Comparison of ENCODE assay signal across 12 mouse cellular contexts in the genomic region with DNA sequence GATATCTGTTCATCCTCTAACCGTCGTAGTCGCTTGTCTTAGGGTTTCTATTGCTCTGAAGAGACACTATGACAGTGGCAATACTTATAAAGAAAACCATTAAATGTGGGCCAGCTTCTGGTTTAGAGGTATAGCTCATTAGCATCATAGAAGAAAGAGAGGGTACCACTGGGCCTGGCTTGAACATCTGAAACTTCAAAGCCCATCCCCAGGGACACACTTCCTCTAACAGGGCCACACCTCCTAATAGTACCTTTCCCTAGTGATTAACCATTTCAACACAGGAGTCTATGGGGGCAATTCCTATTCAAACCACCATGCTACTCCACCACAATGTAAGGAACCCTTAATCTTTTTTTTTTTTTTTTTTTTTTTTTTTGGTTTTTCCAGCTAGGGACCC.
"Had no signal": no experiment of that assay in that cellular context is flagged by ENCODE, and none has a peak within 500 bp of the region (broad histone marks: within the 10 kb centered on the region; RNA-seq: fewer than 3 reads in every experiment).

No protein-coding gene starts in this region.

- H3K27ac ChIP-seq: midbrain, embryonic 13.5 days; midbrain, embryonic 15.5 days; neural tube, embryonic 12.5 days had no signal

- ATAC-seq: midbrain, embryonic 13.5 days; midbrain, embryonic 15.5 days had no signal

- H3K36me3 ChIP-seq: midbrain, embryonic 13.5 days; midbrain, embryonic 15.5 days; neural tube, embryonic 12.5 days had no signal

- H3K9ac ChIP-seq: lung, embryonic 14.5 days; midbrain, embryonic 13.5 days; midbrain, embryonic 15.5 days; neural tube, embryonic 12.5 days had no signal

- H3K27me3 ChIP-seq: midbrain, embryonic 13.5 days; midbrain, embryonic 15.5 days; neural tube, embryonic 12.5 days had no signal

- H3K4me3 ChIP-seq: midbrain, embryonic 13.5 days; midbrain, embryonic 15.5 days; neural tube, embryonic 12.5 days had no signal

- DNase-seq: lung, adult 18-20 months; lung, embryonic 14.5 days; lung, postnatal 10 days; lung, postnatal 4 days; right cerebral cortex, postnatal 14 days; thymus, adult 18-20 months; thymus, postnatal 14 days; thymus, postnatal 36 days had no signal

- H3K4me2 ChIP-seq: lung, embryonic 14.5 days; midbrain, embryonic 11.5 days; midbrain, embryonic 13.5 days; midbrain, embryonic 15.5 days; neural tube, embryonic 12.5 days had no signal

- H3K9me3 ChIP-seq: midbrain, embryonic 13.5 days; midbrain, embryonic 15.5 days; neural tube, embryonic 12.5 days had no signal
